Mouse (Mus musculus) kidney, embryonic 16.5 days (tissue): ENCODE results near the gene Plekha6. TPM values are rescaled to one million over a fixed set of nuclear protein-coding genes. Genes with fewer than 3 reads are reported as not detected.

Experiments
- ATAC-seq: fragments of 200-750 bp; cut with Nextera tagmentation; 2 replicates; pipeline ENCODE4 v1.8.0; 2017; ENCODE audit warnings: moderate TSS enrichment; ENCODE audit not compliant: low FRiP score, low TSS enrichment
- H3K27ac ChIP-seq: fragments of 300-500 bp; sonication (generic); 2 replicates; pipeline ENCODE4 v1.5.1; 2014; ENCODE audit warnings: low read length
- H3K27me3 ChIP-seq: fragments of 300-500 bp; sonication (generic); 2 replicates; pipeline ENCODE4 v1.6.1; 2014; ENCODE audit warnings: low read length, control low read depth, mixed read lengths; ENCODE audit not compliant: insufficient read depth
- H3K36me3 ChIP-seq: fragments of 300-500 bp; sonication (generic); 2 replicates; pipeline ENCODE4 v1.6.1; 2014; ENCODE audit warnings: low read length, control low read depth, mixed read lengths; ENCODE audit not compliant: insufficient read depth
- H3K4me1 ChIP-seq: fragments of 300-500 bp; sonication (generic); 2 replicates; pipeline ENCODE4 v1.6.1; 2014; ENCODE audit warnings: low read length, control low read depth, mixed read lengths; ENCODE audit not compliant: insufficient read depth
- H3K4me2 ChIP-seq: fragments of 300-500 bp; sonication (generic); replicated peaks from 2 replicates; pipeline ENCODE4 v1.6.1; 2014; ENCODE audit warnings: low read depth, low read length
- H3K4me3 ChIP-seq: fragments of 300-500 bp; sonication (generic); 2 replicates; pipeline ENCODE4 v1.5.1; 2014; ENCODE audit warnings: mild to moderate bottlenecking, low read length
- H3K9ac ChIP-seq: fragments of 300-500 bp; sonication (generic); replicated peaks from 2 replicates; pipeline ENCODE4 v1.6.1; 2014; ENCODE audit warnings: low read length
- H3K9me3 ChIP-seq: fragments of 300-500 bp; sonication (generic); 2 replicates; pipeline ENCODE4 v1.6.1; 2016; ENCODE audit warnings: low read length, control low read depth
- WGBS: fragments of 180-500 bp; shearing (Covaris S2); extraction: QIAGEN DNeasy Blood & Tissue Kit; methylation state at CpG from one replicate; pipeline ENCODE4 v1.1.7; 2014; 5-methylcytosine and 5-hydroxymethylcytosine counted together
- polyA plus RNA-seq: library from polyadenylated mRNA; unstranded; fragments of >200 nt; fragmentation: Nextera tagmentation; extraction: Ambion mirVana; gene quantifications from 2 replicates; pipeline ENCODE4 v1.2.1, GENCODE M21; 2015

Gene Plekha6
- polyA plus RNA-seq, 1 experiment from 2014 or later: 9.7 TPM

- Histone ChIP-seq H3K9me3 (no peaks in the 10 kb centered on the region), H3K27ac (no peak overlapping the region), H3K4me3 (no peak overlapping the region), H3K36me3 (no peaks in the 10 kb centered on the region), H3K4me1 (no peaks in the 10 kb centered on the region), H3K4me2 (no peak overlapping the region), H3K27me3 (no peaks in the 10 kb centered on the region), H3K9ac (no peak overlapping the region)
- WGBS: 87% methylated on average over 6 of the region's 6 CpGs
- no peak for ATAC-seq
Observed at GRCm38 (mm10) chr1:133291888-133292287, 127.9 kb downstream of the Plekha6 start.

- Histone ChIP-seq H3K9ac (no peak overlapping the region), H3K4me2 (no peak overlapping the region), H3K4me1 (no peaks in the 10 kb centered on the region), H3K4me3 (no peak overlapping the region), H3K9me3 (no peaks in the 10 kb centered on the region), H3K27me3 (peaks cover 3% of the 10 kb centered on the region; the same call in 1 of the 2 replicates), H3K27ac (no peak overlapping the region), H3K36me3 (no peaks in the 10 kb centered on the region)
- no peak for ATAC-seq
Observed at GRCm38 (mm10) chr1:133292608-133293007, 128.6 kb downstream of the Plekha6 start.

- H3K27ac ChIP-seq: no peak overlapping the region
- 81% methylated on average over 9 of the region's 9 CpGs for WGBS
- H3K4me1 ChIP-seq: peaks cover 10% of the 10 kb centered on the region
- H3K4me2 ChIP-seq: no peak overlapping the region
- peaks cover 20% of the 10 kb centered on the region for H3K27me3 ChIP-seq
- H3K36me3 ChIP-seq: no peaks in the 10 kb centered on the region
- H3K4me3 ChIP-seq: no peak overlapping the region
- no peak for ATAC-seq
- H3K9me3 ChIP-seq: no peaks in the 10 kb centered on the region
- no peak overlapping the region for H3K9ac ChIP-seq
Observed at GRCm38 (mm10) chr1:133296376-133296775, 132.4 kb downstream of the Plekha6 start.

- Histone ChIP-seq H3K27ac (no peak overlapping the region), H3K36me3 (no peaks in the 10 kb centered on the region), H3K4me3 (no peak overlapping the region), H3K4me2 (peak overlapping the region; percentile 27; the same call in 1 of the 2 replicates), H3K27me3 (peaks cover 20% of the 10 kb centered on the region), H3K9ac (no peak overlapping the region; the same call in 1 of the 2 replicates), H3K4me1 (peaks cover 16% of the 10 kb centered on the region), H3K9me3 (no peaks in the 10 kb centered on the region)
- 0 out of 2 replicates have a peak, but pooled peaks have one; percentile 4 for ATAC-seq
- 25% methylated on average over 14 of the region's 14 CpGs for WGBS
Observed at GRCm38 (mm10) chr1:133298816-133299215, 134.8 kb downstream of the Plekha6 start.

GRCm38 (mm10) chr1:133302540-133302939, 138.5 kb downstream of the Plekha6 start:
- Histone ChIP-seq H3K4me2 (no peak overlapping the region), H3K27ac (no peak overlapping the region), H3K36me3 (no peaks in the 10 kb centered on the region), H3K9me3 (no peaks in the 10 kb centered on the region), H3K4me3 (no peak overlapping the region), H3K27me3 (peaks cover 17% of the 10 kb centered on the region), H3K4me1 (peaks cover 16% of the 10 kb centered on the region), H3K9ac (no peak overlapping the region)
- 43% methylated on average over 3 of the region's 3 CpGs for WGBS
- ATAC-seq: no peak; the same call in 1 of the 2 replicates

- Histone ChIP-seq H3K9me3 (no peaks in the 10 kb centered on the region), H3K9ac (no peak overlapping the region), H3K27ac (no peak overlapping the region), H3K4me3 (no peak overlapping the region), H3K4me2 (no peak overlapping the region), H3K36me3 (no peaks in the 10 kb centered on the region), H3K4me1 (peaks cover 17% of the 10 kb centered on the region), H3K27me3 (no peaks in the 10 kb centered on the region)
- no peak for ATAC-seq
- WGBS: 11% methylated on average over 4 of the region's 4 CpGs
Observed at GRCm38 (mm10) chr1:133306842-133307241, 142.8 kb downstream of the Plekha6 start.

- Histone ChIP-seq H3K9ac (no peak overlapping the region), H3K9me3 (no peaks in the 10 kb centered on the region), H3K4me2 (no peak overlapping the region), H3K36me3 (no peaks in the 10 kb centered on the region), H3K4me3 (no peak overlapping the region), H3K4me1 (peaks cover 19% of the 10 kb centered on the region), H3K27ac (no peak overlapping the region), H3K27me3 (no peaks in the 10 kb centered on the region)
- no peak for ATAC-seq
- 14% methylated on average over 6 of the region's 6 CpGs for WGBS
Observed at GRCm38 (mm10) chr1:133307318-133307717, 143.3 kb downstream of the Plekha6 start.

- Histone ChIP-seq H3K4me1 (peaks cover 15% of the 10 kb centered on the region), H3K4me2 (peak within 1 kb of the TSS; percentile 46), H3K27me3 (no peaks in the 10 kb centered on the region), H3K36me3 (no peaks in the 10 kb centered on the region), H3K27ac (peak within 1 kb of the TSS; percentile 74), H3K4me3 (peak within 1 kb of the TSS; percentile 39), H3K9me3 (no peaks in the 10 kb centered on the region), H3K9ac (peak within 1 kb of the TSS; percentile 52)
- ATAC-seq: peak; percentile 80
- WGBS: 45% methylated on average over 14 of the region's 14 CpGs
Observed at GRCm38 (mm10) chr1:133309652-133310267, 145.8 kb downstream of the Plekha6 start, which contains the start of gene Golt1a. Gene Golt1a, plus strand, starts transcription at chr1:133309800.

- H3K9ac ChIP-seq: no peak overlapping the region
- no peak overlapping the region for H3K4me2 ChIP-seq
- no peak overlapping the region for H3K27ac ChIP-seq
- no peaks in the 10 kb centered on the region for H3K36me3 ChIP-seq
- H3K9me3 ChIP-seq: no peaks in the 10 kb centered on the region
- WGBS: 68% methylated on average over 4 of the region's 4 CpGs
- no peaks in the 10 kb centered on the region for H3K27me3 ChIP-seq
- no peak overlapping the region for H3K4me3 ChIP-seq
- peaks cover 15% of the 10 kb centered on the region for H3K4me1 ChIP-seq
- no peak for ATAC-seq
Observed at GRCm38 (mm10) chr1:133311240-133311639, 147.2 kb downstream of the Plekha6 start.

GRCm38 (mm10) chr1:133311946-133312345, 147.9 kb downstream of the Plekha6 start:
- Histone ChIP-seq H3K4me1 (peaks cover 15% of the 10 kb centered on the region), H3K9me3 (no peaks in the 10 kb centered on the region), H3K9ac (no peak overlapping the region), H3K27ac (no peak overlapping the region), H3K4me3 (no peak overlapping the region), H3K27me3 (no peaks in the 10 kb centered on the region), H3K36me3 (no peaks in the 10 kb centered on the region), H3K4me2 (peak overlapping the region; percentile 11; the same call in 1 of the 2 replicates)
- 27% methylated on average over 10 of the region's 10 CpGs for WGBS
- no peak for ATAC-seq
